Mouse (Mus musculus): ENCODE measurements at regions not wholly inside any gene's neighbourhood (a gene's known extent, or its start where the extent isn't known, plus 50 kb on each side); places are given as distances from the start of the nearest gene placed in this dataset.
A peak's percentile ranks its signal among the peaks of the same experiment; 100 is the strongest.

DNA sequence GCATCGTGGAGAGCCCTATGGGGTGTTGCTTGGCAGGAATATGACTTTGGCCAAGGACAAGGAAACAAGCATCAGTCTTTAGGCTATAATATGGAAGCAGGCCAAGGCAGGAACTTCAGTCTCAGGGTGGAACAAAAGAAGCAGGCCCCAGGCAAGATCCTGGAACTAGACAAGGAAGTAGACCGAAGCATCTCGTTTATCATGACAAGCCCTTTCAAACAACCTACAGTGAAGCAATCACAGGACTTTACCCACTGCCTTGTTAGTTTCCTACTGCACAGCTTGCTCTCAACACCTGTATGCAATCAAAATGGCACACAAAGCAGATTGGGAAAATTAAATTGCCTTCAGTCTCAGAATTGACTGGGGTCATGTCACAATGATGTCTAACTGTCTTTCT lies 163.2 kb upstream of the Gulp1 start:
- DNase-seq (ENCODE audit: low spot score): no peak

DNA sequence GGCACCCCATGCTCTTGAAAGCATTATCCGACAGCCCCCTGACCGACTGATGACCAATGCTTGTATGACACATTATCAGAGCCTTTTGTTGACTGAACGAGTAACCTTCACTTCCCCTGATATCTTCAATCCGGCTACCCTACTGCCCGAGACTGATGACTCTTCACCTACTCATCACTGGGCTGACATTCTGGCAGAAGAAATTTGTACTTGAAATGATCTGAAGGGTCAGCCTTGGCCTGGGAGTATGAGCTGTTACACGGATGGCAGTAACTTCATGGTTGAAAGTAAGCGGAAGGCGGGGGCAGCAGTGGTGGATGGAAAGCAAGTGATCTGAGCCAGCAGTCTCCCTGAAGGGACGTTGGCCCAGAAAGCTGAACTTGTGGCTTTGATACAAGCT lies 159.2 kb upstream of the Gulp1 start:
- DNase-seq (ENCODE audit: low spot score): no peak

DNA sequence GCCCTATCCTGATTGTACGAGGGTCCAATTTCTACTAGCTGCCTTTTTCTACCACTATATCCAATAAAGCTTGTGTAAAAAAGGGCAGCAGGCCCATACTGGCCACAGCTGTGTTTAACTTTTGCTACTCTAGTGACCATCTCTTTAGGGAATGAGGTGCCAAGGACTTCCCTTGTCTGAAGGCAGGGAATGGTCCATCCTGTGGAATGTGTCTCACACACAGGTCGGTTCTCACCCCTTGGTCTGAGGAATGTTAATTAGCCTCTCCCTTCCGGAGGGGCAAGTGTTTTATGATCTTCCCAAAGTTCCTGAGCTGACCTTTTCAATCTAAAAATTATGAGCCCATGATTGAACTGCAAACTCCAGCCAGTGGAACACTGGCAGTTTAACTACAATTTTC lies 155.8 kb upstream of the Gulp1 start:
- DNase-seq (ENCODE audit: low spot score): no peak

DNA sequence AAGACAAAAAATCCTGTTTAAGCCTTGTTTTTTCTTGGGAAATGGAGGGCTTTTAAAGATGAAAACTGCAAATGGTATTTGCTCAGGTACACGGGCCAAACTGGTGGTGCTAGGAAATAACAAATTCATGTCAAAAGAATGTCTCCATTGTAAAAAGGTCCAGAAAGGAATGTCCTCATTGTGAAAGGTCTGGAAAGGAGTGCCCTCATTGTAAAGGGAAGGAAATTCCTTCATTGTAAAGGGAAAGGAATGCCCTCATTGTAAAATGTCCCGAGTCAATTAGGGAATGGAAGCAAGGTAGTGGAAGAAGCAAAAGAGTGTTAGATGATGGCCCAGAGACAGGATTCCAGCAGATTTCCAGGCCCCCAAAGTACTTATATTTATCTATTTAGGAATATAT lies 153.2 kb upstream of the Gulp1 start:
- DNase-seq (ENCODE audit: low spot score): no peak

DNA sequence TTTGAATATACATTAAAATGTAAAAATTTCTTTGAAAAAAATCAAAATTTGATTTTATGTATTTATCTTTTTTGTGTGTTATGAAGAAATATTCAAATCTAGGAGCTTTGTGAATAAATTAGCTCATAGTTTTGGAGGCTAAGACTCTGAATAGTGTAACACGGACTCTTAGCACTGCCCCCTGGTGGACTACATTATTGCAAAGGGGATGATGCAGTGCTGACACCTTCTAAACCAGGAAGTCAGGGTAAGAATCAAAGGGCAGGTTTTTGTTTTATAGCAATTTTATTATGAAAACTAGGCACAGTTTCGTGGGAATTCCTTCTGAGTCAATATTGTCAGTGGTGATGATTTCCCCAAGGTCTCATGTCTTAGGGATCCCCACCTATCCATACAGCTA lies 113.5 kb upstream of the Gulp1 start:
- peak; percentile 19 for DNase-seq (ENCODE audit: low spot score)

All from adipocyte (in vitro differentiated cells).